Mouse (Mus musculus): ENCODE results near the gene Trp53tg5.

The Trp53tg5 gene

DNA sequence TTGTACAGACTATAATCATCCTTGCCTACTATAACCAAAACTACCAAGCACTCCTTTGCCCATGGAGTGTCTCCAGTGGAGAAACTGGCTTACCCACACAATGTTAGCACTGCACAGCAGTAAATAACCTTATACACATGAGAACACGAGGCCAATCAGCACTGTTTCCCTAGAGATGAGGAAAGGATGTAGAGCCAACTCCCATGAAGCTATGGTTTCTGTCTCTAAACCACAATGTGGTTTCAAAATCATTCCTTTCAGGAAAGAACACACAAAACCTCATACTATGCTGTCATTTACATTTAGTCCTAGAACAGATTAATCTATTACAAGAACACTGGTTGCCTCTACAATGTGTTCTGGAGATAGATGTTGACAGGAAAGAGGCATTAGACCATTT lies 22.8 kb upstream of the Trp53tg5 start:
- DNase-seq (ENCODE audit: low read depth): peak; percentile 69

GRCm38 (mm10) chr2:164494126-164494525 lies 20.6 kb upstream of the Trp53tg5 start:
- no peak for DNase-seq (ENCODE audit: low read depth)

GRCm38 (mm10) chr2:164487812-164488211 lies 14.3 kb upstream of the Trp53tg5 start:
- no peak for DNase-seq (ENCODE audit: low read depth)

DNA sequence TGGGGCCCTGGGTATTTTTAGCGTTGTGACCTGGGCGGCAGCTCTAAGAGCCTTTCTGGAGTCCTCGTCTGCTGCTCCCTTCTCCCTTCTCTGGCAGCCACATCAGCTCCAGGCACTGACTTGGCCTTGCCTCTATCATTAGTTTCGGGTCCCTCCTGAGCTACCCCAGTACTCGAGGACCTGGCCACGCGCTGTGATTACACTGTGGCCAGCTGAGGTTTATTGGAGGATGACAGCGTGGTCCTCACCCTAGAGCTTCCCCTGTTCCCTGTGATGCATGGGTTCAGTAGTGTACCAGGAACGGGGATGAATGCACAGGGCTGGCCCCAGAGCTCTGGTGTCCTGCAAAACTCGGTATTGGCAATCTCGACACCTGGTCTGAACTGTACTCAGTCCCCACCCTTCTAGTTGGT lies 13.6 kb upstream of the Trp53tg5 start:
- no peak for DNase-seq (ENCODE audit: low read depth)

GRCm38 (mm10) chr2:164486258-164487114 lies 13.0 kb upstream of the Trp53tg5 start:
- DNase-seq (ENCODE audit: low read depth): peak; percentile 59

- peak; percentile 51 for DNase-seq (ENCODE audit: low read depth)
Measured at GRCm38 (mm10) chr2:164485681-164486257, 12.2 kb upstream of the Trp53tg5 start, which contains the start of gene Dbndd2. Gene Dbndd2, plus strand, starts transcription at chr2:164486106.

- DNase-seq (ENCODE audit: low read depth): peak; percentile 73
Measured at GRCm38 (mm10) chr2:164470254-164470653, 3.3 kb downstream of the Trp53tg5 start.

GRCm38 (mm10) chr2:164466787-164467186 lies 6.7 kb downstream of the Trp53tg5 start:
- DNase-seq (ENCODE audit: low read depth): no peak

DNA sequence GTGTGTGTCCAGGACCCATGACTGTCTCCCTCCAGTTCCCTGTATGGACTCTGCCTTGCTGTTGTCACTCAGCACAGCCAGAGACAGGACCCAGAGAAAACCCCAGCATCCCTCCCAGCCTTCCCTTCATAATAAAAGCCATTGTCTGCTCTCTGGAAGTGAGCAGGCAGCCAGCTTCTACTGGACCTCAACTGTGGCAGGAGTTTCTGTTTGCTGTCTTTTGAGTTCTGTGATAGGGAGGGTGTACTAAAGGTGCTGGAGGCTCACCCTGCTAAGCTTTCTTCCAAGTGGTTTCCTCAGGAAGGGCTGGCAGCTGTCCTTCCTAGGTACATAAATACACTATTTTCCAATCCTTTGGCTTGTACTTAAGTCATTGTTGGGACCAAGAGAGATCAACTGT lies 8.4 kb downstream of the Trp53tg5 start:
- DNase-seq (ENCODE audit: low read depth): no peak

GRCm38 (mm10) chr2:164460745-164461551 lies 12.6 kb downstream of the Trp53tg5 start, which contains the start of gene Gm20458:
Gene Gm20458, plus strand, starts transcription at chr2:164460967.
- DNase-seq (ENCODE audit: low read depth): peak; percentile 98

- no peak for DNase-seq (ENCODE audit: low read depth)
Measured at GRCm38 (mm10) chr2:164458535-164458934, 15.0 kb downstream of the Trp53tg5 start.

- DNase-seq (ENCODE audit: low read depth): no peak
Measured at GRCm38 (mm10) chr2:164457942-164458341, 15.6 kb downstream of the Trp53tg5 start.

- DNase-seq (ENCODE audit: low read depth): peak; percentile 72
Measured at GRCm38 (mm10) chr2:164456864-164457300, 16.6 kb downstream of the Trp53tg5 start, which contains the start of gene Sys1. Gene Sys1, plus strand, starts transcription at chr2:164456964.

GRCm38 (mm10) chr2:164456413-164456812 lies 17.1 kb downstream of the Trp53tg5 start:
- peak; percentile 53 for DNase-seq (ENCODE audit: low read depth)

DNA sequence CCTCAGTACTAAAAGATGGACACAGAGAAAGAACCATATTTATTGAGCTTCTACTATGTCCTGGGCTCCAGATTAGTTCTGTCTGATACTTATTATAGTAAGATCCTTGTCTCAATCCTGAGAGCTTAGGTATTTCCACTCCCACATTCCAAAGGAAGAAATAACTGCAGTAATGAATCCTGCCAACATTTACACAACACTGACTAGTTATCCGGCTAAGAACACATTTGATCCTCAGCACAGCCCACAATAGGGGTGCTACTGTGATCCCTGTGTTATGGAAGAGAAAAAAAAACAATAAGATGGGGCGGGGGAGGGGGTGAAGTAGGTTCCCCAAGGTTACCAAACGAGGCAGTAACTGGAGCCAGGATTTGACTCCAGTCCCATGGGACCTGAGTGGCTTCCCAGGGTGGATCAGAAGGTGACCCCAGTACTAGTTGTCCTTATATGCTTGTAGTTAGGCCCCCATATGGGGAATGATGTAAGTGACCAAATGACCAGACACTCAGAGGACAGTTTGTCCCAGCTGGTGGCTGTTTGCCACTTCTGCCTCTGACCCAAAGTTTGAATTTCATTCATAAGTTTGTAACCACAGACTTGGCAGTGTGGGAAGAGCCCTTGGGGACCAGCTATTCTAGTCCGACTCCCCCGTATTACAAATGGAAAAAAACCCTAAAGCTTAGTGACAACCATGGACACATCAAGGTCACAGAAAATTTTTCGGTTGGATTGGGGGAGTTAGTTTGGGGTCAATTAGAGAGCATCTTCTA lies 17.9 kb downstream of the Trp53tg5 start:
- peak; percentile 68 for DNase-seq (ENCODE audit: low read depth)

DNA sequence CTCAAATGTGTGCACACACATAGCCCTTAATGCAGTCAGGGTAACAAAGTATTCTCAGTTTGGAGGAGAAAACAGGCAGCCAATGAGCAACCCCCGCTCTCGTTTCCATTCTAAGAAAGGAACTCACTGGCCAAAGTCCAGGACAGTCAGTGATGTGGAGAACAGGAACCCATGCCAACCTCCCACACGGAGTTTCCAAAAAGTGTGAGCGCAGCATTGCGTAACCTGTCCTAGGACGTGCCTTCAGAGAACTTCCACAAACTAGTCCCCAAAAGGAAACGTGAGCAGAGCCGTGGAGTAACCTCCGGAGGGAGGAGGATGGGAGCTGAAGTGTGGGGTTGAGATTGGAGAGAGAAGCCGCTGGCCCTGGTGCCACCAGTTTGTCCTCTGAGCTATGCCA lies 18.7 kb downstream of the Trp53tg5 start:
- peak; percentile 98 for DNase-seq (ENCODE audit: low read depth)

GRCm38 (mm10) chr2:164453887-164454500 lies 19.5 kb downstream of the Trp53tg5 start:
- DNase-seq (ENCODE audit: low read depth): no peak

GRCm38 (mm10) chr2:164453047-164453757 lies 20.3 kb downstream of the Trp53tg5 start:
- no peak for DNase-seq (ENCODE audit: low read depth)

DNA sequence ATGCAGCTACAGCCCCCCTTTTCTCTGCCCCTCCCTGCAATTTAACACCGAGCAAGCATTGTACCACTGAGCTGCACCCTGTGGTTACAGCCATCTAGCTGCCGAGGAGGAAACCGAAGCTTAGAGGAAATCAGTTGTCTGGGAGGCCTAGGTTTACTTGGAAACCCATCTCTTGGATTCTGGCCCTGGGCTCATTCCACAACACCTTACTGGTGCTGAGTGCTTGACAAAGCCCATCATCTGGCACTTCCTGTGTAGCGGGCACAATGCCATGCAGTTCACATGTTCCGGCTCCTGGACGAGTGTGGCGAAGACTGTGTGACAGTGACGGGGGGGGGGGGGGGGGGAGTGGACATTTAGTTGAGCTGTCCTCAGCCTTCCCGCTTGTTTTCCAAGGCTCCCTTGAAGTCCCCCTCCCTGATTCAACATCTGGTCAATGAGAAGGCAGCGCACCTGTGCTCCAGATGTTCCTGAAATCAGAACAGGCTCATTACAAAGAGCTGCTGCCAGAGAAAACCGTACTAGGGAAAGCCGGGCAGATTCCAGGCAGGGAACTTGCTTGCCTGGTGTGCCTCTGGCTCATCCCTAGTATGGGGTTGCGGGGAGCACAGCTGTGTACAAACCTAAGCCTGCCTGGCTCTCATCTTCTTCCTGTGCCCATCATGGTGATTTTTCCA lies 21.4 kb downstream of the Trp53tg5 start:
- DNase-seq (ENCODE audit: low read depth): peak; percentile 47
